Mouse (Mus musculus): Measurements from ENCODE around the gene Folr2. TPM values are rescaled to one million over a fixed set of nuclear protein-coding genes. Genes with fewer than 3 reads are reported as not detected.

Gene Folr2
- polyA plus RNA-seq, 1 experiment = 9.3 TPM

- Histone ChIP-seq H3K27me3 (ENCODE audit: control insufficient read depth, insufficient read depth, low read length) (peaks cover 15% of the 10 kb centered on the region), H3K27ac (ENCODE audit: control insufficient read depth, insufficient read depth, low read length) (no peak within 1 kb of the TSS), H3K36me3 (ENCODE audit: control insufficient read depth, insufficient read depth, low read length) (no peaks in the 10 kb centered on the region), H3K4me3 (ENCODE audit: control insufficient read depth, insufficient read depth, low read length) (peak within 1 kb of the TSS; percentile 60), H3K4me1 (replicated peaks; ENCODE audit: control insufficient read depth, insufficient read depth, low read length) (peaks cover 12% of the 10 kb centered on the region)
- peak; percentile 20 for DNase-seq
- TF ChIP-seq POLR2A (IDR thresholded peaks at IDR 0.05; ENCODE audit: control insufficient read depth, extremely low read depth, insufficient read depth, low read length, poor library complexity) (no peak), CTCF (IDR thresholded peaks at IDR 0.05; ENCODE audit: borderline replicate concordance, control insufficient read depth, extremely low read depth, insufficient read depth, low read length, poor library complexity) (no peak)
- 8% methylated on average over 64 of the region's 64 CpGs for WGBS
Measured at GRCm38 (mm10) chr7:101837606-101838471, 19.2 kb downstream of the Folr2 start, which contains the start of gene Inppl1. Gene Inppl1, minus strand, starts transcription at chr7:101838229.

GRCm38 (mm10) chr7:101837154-101837605 is 19.8 kb downstream of the Folr2 start:
- TF ChIP-seq CTCF (IDR thresholded peaks at IDR 0.05; ENCODE audit: borderline replicate concordance, control insufficient read depth, extremely low read depth, insufficient read depth, low read length, poor library complexity) = no peak
- no peak for TF ChIP-seq POLR2A (IDR thresholded peaks at IDR 0.05; ENCODE audit: control insufficient read depth, extremely low read depth, insufficient read depth, low read length, poor library complexity)
- Histone ChIP-seq H3K27ac (ENCODE audit: control insufficient read depth, insufficient read depth, low read length) (no peak overlapping the region), H3K27me3 (ENCODE audit: control insufficient read depth, insufficient read depth, low read length) (peaks cover 15% of the 10 kb centered on the region), H3K4me3 (ENCODE audit: control insufficient read depth, insufficient read depth, low read length) (peak overlapping the region; percentile 60), H3K4me1 (replicated peaks; ENCODE audit: control insufficient read depth, insufficient read depth, low read length) (peaks cover 12% of the 10 kb centered on the region), H3K36me3 (ENCODE audit: control insufficient read depth, insufficient read depth, low read length) (no peaks in the 10 kb centered on the region)
- peak; percentile 14 for DNase-seq
- 4% methylated on average over 20 of the region's 20 CpGs for WGBS

- TF ChIP-seq POLR2A (IDR thresholded peaks at IDR 0.05; ENCODE audit: control insufficient read depth, extremely low read depth, insufficient read depth, low read length, poor library complexity) (no peak), CTCF (IDR thresholded peaks at IDR 0.05; ENCODE audit: borderline replicate concordance, control insufficient read depth, extremely low read depth, insufficient read depth, low read length, poor library complexity) (0 out of 2 replicates have a peak, but pooled peaks have one; percentile 14)
- Histone ChIP-seq H3K36me3 (ENCODE audit: control insufficient read depth, insufficient read depth, low read length) (no peaks in the 10 kb centered on the region), H3K4me3 (ENCODE audit: control insufficient read depth, insufficient read depth, low read length) (peak overlapping the region; percentile 60), H3K27me3 (ENCODE audit: control insufficient read depth, insufficient read depth, low read length) (peaks cover 15% of the 10 kb centered on the region), H3K4me1 (replicated peaks; ENCODE audit: control insufficient read depth, insufficient read depth, low read length) (peaks cover 12% of the 10 kb centered on the region), H3K27ac (ENCODE audit: control insufficient read depth, insufficient read depth, low read length) (no peak overlapping the region)
- WGBS = under 1% methylated on average over 63 of the region's 63 CpGs
- peak; percentile 52 for DNase-seq
Measured at GRCm38 (mm10) chr7:101836271-101837153, 20.5 kb downstream of the Folr2 start.

GRCm38 (mm10) chr7:101835457-101836109 is 21.4 kb downstream of the Folr2 start:
- H3K4me1 ChIP-seq (replicated peaks; ENCODE audit: control insufficient read depth, insufficient read depth, low read length) = peaks cover 12% of the 10 kb centered on the region
- WGBS = 68% methylated on average over 5 of the region's 5 CpGs
- DNase-seq = no peak
- H3K27ac ChIP-seq (ENCODE audit: control insufficient read depth, insufficient read depth, low read length) = no peak overlapping the region
- H3K36me3 ChIP-seq (ENCODE audit: control insufficient read depth, insufficient read depth, low read length) = no peaks in the 10 kb centered on the region
- TF ChIP-seq CTCF (IDR thresholded peaks at IDR 0.05; ENCODE audit: borderline replicate concordance, control insufficient read depth, extremely low read depth, insufficient read depth, low read length, poor library complexity) (no peak), POLR2A (IDR thresholded peaks at IDR 0.05; ENCODE audit: control insufficient read depth, extremely low read depth, insufficient read depth, low read length, poor library complexity) (no peak)
- H3K27me3 ChIP-seq (ENCODE audit: control insufficient read depth, insufficient read depth, low read length) = peaks cover 15% of the 10 kb centered on the region
- H3K4me3 ChIP-seq (ENCODE audit: control insufficient read depth, insufficient read depth, low read length) = no peak overlapping the region

GRCm38 (mm10) chr7:101834903-101835302 is 22.1 kb downstream of the Folr2 start:
- WGBS = 92% methylated on average over 3 of the region's 3 CpGs
- Histone ChIP-seq H3K27me3 (ENCODE audit: control insufficient read depth, insufficient read depth, low read length) (peaks cover 15% of the 10 kb centered on the region), H3K4me3 (ENCODE audit: control insufficient read depth, insufficient read depth, low read length) (no peak overlapping the region), H3K4me1 (replicated peaks; ENCODE audit: control insufficient read depth, insufficient read depth, low read length) (peaks cover 12% of the 10 kb centered on the region), H3K27ac (ENCODE audit: control insufficient read depth, insufficient read depth, low read length) (no peak overlapping the region), H3K36me3 (ENCODE audit: control insufficient read depth, insufficient read depth, low read length) (no peaks in the 10 kb centered on the region)
- no peak for DNase-seq
- TF ChIP-seq CTCF (IDR thresholded peaks at IDR 0.05; ENCODE audit: borderline replicate concordance, control insufficient read depth, extremely low read depth, insufficient read depth, low read length, poor library complexity) = no peak
- no peak for TF ChIP-seq POLR2A (IDR thresholded peaks at IDR 0.05; ENCODE audit: control insufficient read depth, extremely low read depth, insufficient read depth, low read length, poor library complexity)
